Mouse (Mus musculus) neural tube, embryonic 15.5 days (tissue): ENCODE data around the gene Zc3h6. TPM values are rescaled to one million over a fixed set of nuclear protein-coding genes. Genes with fewer than 3 reads are reported as not detected.
A peak's percentile ranks its signal among the peaks of the same experiment; 100 is the strongest.

Source experiments
- ATAC-seq: fragments of 200-750 bp; cut with Nextera tagmentation; 2 replicates; pipeline ENCODE4 v1.8.0; 2017; ENCODE audit warnings: mild to moderate bottlenecking, moderate TSS enrichment, moderate library complexity; ENCODE audit not compliant: low FRiP score
- H3K27ac ChIP-seq: fragments of 300-500 bp; sonication (generic); replicated peaks from 2 replicates; pipeline ENCODE4 v1.5.1; 2015; ENCODE audit warnings: mild to moderate bottlenecking, inconsistent platforms
- H3K27me3 ChIP-seq: fragments of 300-500 bp; sonication (generic); replicated peaks from 2 replicates; pipeline ENCODE4 v1.6.1; 2015; ENCODE audit warnings: inconsistent platforms
- H3K36me3 ChIP-seq: fragments of 300-500 bp; sonication (generic); 2 replicates; pipeline ENCODE4 v1.6.1; 2015; ENCODE audit warnings: inconsistent platforms
- H3K4me1 ChIP-seq: fragments of 300-500 bp; sonication (generic); 2 replicates; pipeline ENCODE4 v1.6.1; 2015; ENCODE audit warnings: inconsistent platforms
- H3K4me2 ChIP-seq: fragments of 300-500 bp; sonication (generic); 2 replicates; pipeline ENCODE4 v1.6.1; 2015; ENCODE audit warnings: inconsistent platforms, mild to moderate bottlenecking, moderate library complexity
- H3K4me3 ChIP-seq: fragments of 300-500 bp; sonication (generic); replicated peaks from 2 replicates; pipeline ENCODE4 v1.5.1; 2015; ENCODE audit warnings: mild to moderate bottlenecking, inconsistent platforms
- H3K9ac ChIP-seq: fragments of 300-500 bp; sonication (generic); replicated peaks from 2 replicates; pipeline ENCODE4 v1.6.1; 2015; ENCODE audit warnings: mild to moderate bottlenecking, inconsistent platforms
- H3K9me3 ChIP-seq: fragments of 300-500 bp; sonication (generic); replicated peaks from 2 replicates; pipeline ENCODE4 v1.6.1; 2016; ENCODE audit warnings: inconsistent platforms
- WGBS: fragments of 180-500 bp; shearing (Covaris S2); methylation state at CpG from one replicate; pipeline ENCODE4 v1.1.7; 2015; ENCODE audit warnings: mixed read lengths; 5-methylcytosine and 5-hydroxymethylcytosine counted together
- microRNA-seq: library from miRNA; unstranded; fragments of <30 nt; microRNA quantifications from one replicate; pipeline ENCODE4, GENCODE M21; 2017
- polyA plus RNA-seq: library from polyadenylated mRNA; unstranded; fragments of >200 nt; fragmentation: Nextera tagmentation; extraction: Ambion mirVana; gene quantifications from 2 replicates; pipeline ENCODE4 v1.2.1, GENCODE M21; 2015

Gene Zc3h6
- polyA plus RNA-seq, 1 experiment from 2014 or later, result 3.7 TPM

DNA sequence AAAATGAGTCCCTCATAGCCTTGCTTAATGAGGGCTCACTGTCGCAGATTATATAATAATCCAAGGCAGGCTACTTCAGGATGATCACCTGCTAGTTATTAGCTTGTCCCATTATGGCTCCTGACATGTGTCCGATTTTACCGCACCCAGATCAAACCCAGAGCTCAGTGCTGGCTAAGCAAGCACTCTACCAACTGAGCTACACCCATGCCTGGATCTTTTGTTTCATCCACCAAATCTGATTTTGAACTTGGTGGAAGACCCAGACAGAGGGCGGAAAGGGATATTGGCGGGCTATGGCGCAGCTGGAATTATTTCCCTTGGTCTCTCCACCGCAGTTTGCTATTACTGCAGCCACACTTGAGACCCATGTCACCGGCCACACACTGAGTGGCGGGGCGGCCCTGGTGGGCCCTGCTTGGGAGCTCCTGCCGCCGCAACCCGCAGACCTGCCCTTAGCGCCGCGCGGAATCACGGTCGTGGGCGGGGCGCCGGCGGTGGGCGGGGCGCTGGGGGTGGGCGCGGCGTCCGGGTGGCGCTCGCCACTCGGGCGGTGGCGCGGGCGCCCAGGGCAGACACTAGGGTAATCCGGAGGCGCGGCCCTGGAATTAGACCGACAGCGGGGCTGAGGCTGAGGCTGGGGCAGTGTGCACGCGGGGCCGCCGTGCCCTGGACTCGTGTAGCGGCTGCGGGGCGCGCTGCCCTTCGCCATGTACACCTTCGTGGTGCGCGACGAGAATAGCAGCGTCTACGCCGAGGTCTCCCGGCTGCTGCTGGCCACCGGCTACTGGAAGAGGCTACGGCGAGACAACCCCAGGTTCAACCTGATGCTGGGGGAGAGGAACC lies 98.5 kb downstream of the Zc3h6 start, which contains the start of gene Ttl:
Ttl (plus strand) TSS at position 506 of the 846 bp plus-strand sequence.
- WGBS, result 2% methylated on average over 43 of the region's 62 CpGs

DNA sequence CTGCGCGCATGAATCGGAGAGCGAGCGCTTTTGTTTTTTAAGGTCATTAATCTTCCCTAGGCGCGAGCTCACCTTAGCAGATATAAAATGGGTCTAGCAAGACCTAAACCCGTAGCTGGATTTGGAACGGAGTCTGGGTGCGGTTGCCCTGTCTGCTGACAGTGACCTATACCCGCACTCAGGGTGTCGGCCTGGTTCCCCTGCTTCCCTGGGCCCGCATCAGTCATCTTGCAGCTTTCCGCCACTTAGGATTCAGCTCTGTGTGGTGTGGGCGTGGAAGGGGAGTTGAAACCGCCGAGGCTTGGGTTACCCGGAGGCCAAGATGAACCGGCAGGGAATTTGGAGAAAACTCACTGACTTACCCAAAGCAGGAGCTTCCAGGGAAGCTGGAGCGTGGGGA lies 99.1 kb downstream of the Zc3h6 start:
- H3K27ac ChIP-seq, result peak overlapping the region; percentile 88
- ATAC-seq, result peak; percentile 86
- H3K9me3 ChIP-seq, result no peaks in the 10 kb centered on the region
- H3K36me3 ChIP-seq, result peaks cover 8% of the 10 kb centered on the region; the same call in 1 of the 2 replicates
- H3K4me2 ChIP-seq, result peak overlapping the region; percentile 82
- WGBS, result under 1% methylated on average over 20 of the region's 20 CpGs
- H3K9ac ChIP-seq, result peak overlapping the region; percentile 92
- no peaks in the 10 kb centered on the region for H3K27me3 ChIP-seq
- H3K4me1 ChIP-seq, result peaks cover 48% of the 10 kb centered on the region
- H3K4me3 ChIP-seq, result peak overlapping the region; percentile 87

More for the DNA sequence above, 98.5 kb downstream of the Zc3h6 start, which contains the start of gene Ttl:
- Histone ChIP-seq H3K9ac (peak within 1 kb of the TSS; percentile 92), H3K4me1 (peaks cover 48% of the 10 kb centered on the region), H3K27ac (peak within 1 kb of the TSS; percentile 88), H3K9me3 (no peaks in the 10 kb centered on the region), H3K27me3 (no peaks in the 10 kb centered on the region), H3K4me3 (peak within 1 kb of the TSS; percentile 87), H3K36me3 (peaks cover 8% of the 10 kb centered on the region; the same call in 1 of the 2 replicates), H3K4me2 (peak within 1 kb of the TSS; percentile 82)
- peak; percentile 95 for ATAC-seq

Small RNA genes lying within 50 kb of the gene (microRNA-seq; reads per million reads assigned to microRNA genes)
- not detected for gene Gm22859

Other genes with a start within 250 kb of the Zc3h6 start
- 37.4 and 37.6 TPM in 2 replicates for gene Tmem87b, start 149.3 kb upstream of the Zc3h6 start, polyA plus RNA-seq
- gene Fbln7, start 104.4 kb upstream of the Zc3h6 start, polyA plus RNA-seq, result 3.4 and 4.2 TPM in 2 replicates
- gene Zc3h8, start 23.3 kb upstream of the Zc3h6 start, polyA plus RNA-seq, result 11.5 and 12.6 TPM in 2 replicates
- gene Gm10762, start 323 bp downstream of the Zc3h6 start, polyA plus RNA-seq, result 16.8 and 18.9 TPM in 2 replicates
- 0.68 and 0.86 TPM in 2 replicates for gene Vinac1, start 80.8 kb downstream of the Zc3h6 start, polyA plus RNA-seq
- gene Ttl, start 98.5 kb downstream of the Zc3h6 start, polyA plus RNA-seq, result 37.2 and 45.4 TPM in 2 replicates
- gene Polr1b, start 133.6 kb downstream of the Zc3h6 start, polyA plus RNA-seq, result 14.5 and 20.4 TPM in 2 replicates
- gene Chchd5, start 162.3 kb downstream of the Zc3h6 start, polyA plus RNA-seq, result 22.6 and 23.6 TPM in 2 replicates
- 48.2 and 48.9 TPM in 2 replicates for gene Slc20a1, start 231.4 kb downstream of the Zc3h6 start, polyA plus RNA-seq